22 mouse cellular contexts compared by ENCODE assay signal in genomic region chr10:70826706-70827105, GRCm38 (mm10).
DNase-seq lines count a peak whose midpoint lies in the region; ATAC-seq and TF ChIP-seq lines count a peak whose summit lies in the region.
"Had no signal": no experiment of that assay in that cellular context is flagged by ENCODE, and none has a peak within 500 bp of the region (broad histone marks: within the 10 kb centered on the region; RNA-seq: fewer than 3 reads in every experiment).

No protein-coding gene starts in this region.

- no peaks in the 10 kb centered on the region for H3K27me3 ChIP-seq in heart, embryonic 10.5 days (ENCODE audit: insufficient read depth, poor library complexity, severe bottlenecking)
- no peaks in the 10 kb centered on the region for H3K27me3 ChIP-seq in neural tube, embryonic 12.5 days (replicated peaks)
- no peaks in the 10 kb centered on the region for H3K27me3 ChIP-seq in neural tube, embryonic 15.5 days (replicated peaks)
- H3K27me3 ChIP-seq: embryonic facial prominence, embryonic 15.5 days; heart, embryonic 13.5 days; hindbrain, embryonic 15.5 days had no signal

- peak; percentile 64 for DNase-seq in heart, adult 11 months
- no peak for DNase-seq in heart, embryonic 10.5 days (ENCODE audit: low spot score)
- peak; percentile 79 for DNase-seq in brain, embryonic 14.5 days (ENCODE audit: low read depth)
- no peak for DNase-seq in thymus, postnatal 4 days
- DNase-seq in layer of hippocampus, postnatal 10 days (ENCODE audit: low spot score in 2 of 2): no peak
- DNase-seq: adrenal gland, postnatal 36 days; cerebellum, adult 11 months; cerebellum, adult 9-11 months; gastrocnemius, postnatal 14 days; heart, postnatal 14 days; kidney, adult 9 months; kidney, postnatal 14 days; layer of hippocampus, postnatal 36 days had no signal

- no peak overlapping the region for H3K27ac ChIP-seq in heart, embryonic 10.5 days
- H3K27ac ChIP-seq in neural tube, embryonic 12.5 days: no peak overlapping the region
- H3K27ac ChIP-seq in neural tube, embryonic 15.5 days (replicated peaks): no peak overlapping the region
- H3K27ac ChIP-seq: embryonic facial prominence, embryonic 15.5 days; heart, embryonic 13.5 days; hindbrain, embryonic 15.5 days; layer of hippocampus, adult 2 months; macrophage had no signal

- H3K36me3 ChIP-seq in heart, embryonic 10.5 days: no peaks in the 10 kb centered on the region
- H3K36me3 ChIP-seq in neural tube, embryonic 12.5 days: no peaks in the 10 kb centered on the region
- H3K36me3 ChIP-seq in neural tube, embryonic 15.5 days: no peaks in the 10 kb centered on the region
- H3K36me3 ChIP-seq: embryonic facial prominence, embryonic 15.5 days; heart, embryonic 13.5 days; hindbrain, embryonic 15.5 days had no signal

- ATAC-seq in neural tube, embryonic 12.5 days (ENCODE audit: low FRiP score, low read depth): peak; percentile 56; the same call in 1 of the 2 replicates
- ATAC-seq in neural tube, embryonic 15.5 days (ENCODE audit: low FRiP score): no peak
- ATAC-seq: intestine, embryonic 16.5 days had no signal

- WGBS in heart, embryonic 10.5 days: 82% methylated on average over 7 of the region's 7 CpGs
- 63% methylated on average over 7 of the region's 7 CpGs for WGBS in neural tube, embryonic 12.5 days
- 22% methylated on average over 7 of the region's 7 CpGs for WGBS in neural tube, embryonic 15.5 days

- H3K4me3 ChIP-seq in heart, embryonic 10.5 days: no peak overlapping the region
- no peak overlapping the region for H3K4me3 ChIP-seq in neural tube, embryonic 12.5 days
- H3K4me3 ChIP-seq in neural tube, embryonic 15.5 days (replicated peaks): no peak overlapping the region
- H3K4me3 ChIP-seq: embryonic facial prominence, embryonic 15.5 days; heart, embryonic 13.5 days; hindbrain, embryonic 15.5 days; layer of hippocampus, adult 2 months; myocyte had no signal

- H3K4me1 ChIP-seq in heart, embryonic 10.5 days: no peaks in the 10 kb centered on the region
- H3K4me1 ChIP-seq in neural tube, embryonic 12.5 days: no peaks in the 10 kb centered on the region
- peaks cover 12% of the 10 kb centered on the region; the same call in 1 of the 2 replicates for H3K4me1 ChIP-seq in neural tube, embryonic 15.5 days
- H3K4me1 ChIP-seq: embryonic facial prominence, embryonic 15.5 days; heart, embryonic 13.5 days had no signal

- no peak for TF ChIP-seq CTCF in brain, embryonic 14.5 days (IDR thresholded peaks at IDR 0.05; ENCODE audit: borderline replicate concordance, extremely low read depth, insufficient read depth, insufficient read length)

- H3K9me3 ChIP-seq in heart, embryonic 10.5 days: no peaks in the 10 kb centered on the region
- no peaks in the 10 kb centered on the region for H3K9me3 ChIP-seq in neural tube, embryonic 12.5 days
- H3K9me3 ChIP-seq in neural tube, embryonic 15.5 days (replicated peaks): no peaks in the 10 kb centered on the region
- H3K9me3 ChIP-seq: embryonic facial prominence, embryonic 15.5 days; heart, embryonic 13.5 days; hindbrain, embryonic 15.5 days had no signal

- H3K4me2 ChIP-seq in neural tube, embryonic 12.5 days (replicated peaks): no peak overlapping the region
- H3K4me2 ChIP-seq in neural tube, embryonic 15.5 days: no peak overlapping the region
- H3K4me2 ChIP-seq: embryonic facial prominence, embryonic 15.5 days; heart, embryonic 13.5 days; hindbrain, embryonic 15.5 days had no signal

- TF ChIP-seq POLR2A in brain, embryonic 14.5 days (IDR thresholded peaks at IDR 0.05; ENCODE audit: borderline replicate concordance, extremely low read depth, insufficient read depth, insufficient read length, poor library complexity, severe bottlenecking): no peak

- no peak overlapping the region for H3K9ac ChIP-seq in neural tube, embryonic 12.5 days
- H3K9ac ChIP-seq in neural tube, embryonic 15.5 days (replicated peaks): no peak overlapping the region
- H3K9ac ChIP-seq: embryonic facial prominence, embryonic 15.5 days; heart, embryonic 13.5 days; hindbrain, embryonic 15.5 days had no signal

Comparison
In these comparisons a context has a peak if more than half of its experiments do, and no peak if none do; other contexts are left out.
1. DNase-seq: peak in heart, adult 11 months (single experiment) and brain, embryonic 14.5 days (single experiment); none in heart, embryonic 10.5 days (single experiment), thymus, postnatal 4 days (single experiment) and layer of hippocampus, postnatal 10 days (0 of 2).